Mouse (Mus musculus) thymus, postnatal 10 days (tissue): ENCODE measurements around the gene 1700016H13Rik.

ENCODE experiments used
- DNase-seq, 2 experiments: peaks; one replicate each; pipeline ENCODE4 v3.0.0; 2021; ENCODE audit warnings: low spot score in 2 of 2

Gene 1700016H13Rik

DNA sequence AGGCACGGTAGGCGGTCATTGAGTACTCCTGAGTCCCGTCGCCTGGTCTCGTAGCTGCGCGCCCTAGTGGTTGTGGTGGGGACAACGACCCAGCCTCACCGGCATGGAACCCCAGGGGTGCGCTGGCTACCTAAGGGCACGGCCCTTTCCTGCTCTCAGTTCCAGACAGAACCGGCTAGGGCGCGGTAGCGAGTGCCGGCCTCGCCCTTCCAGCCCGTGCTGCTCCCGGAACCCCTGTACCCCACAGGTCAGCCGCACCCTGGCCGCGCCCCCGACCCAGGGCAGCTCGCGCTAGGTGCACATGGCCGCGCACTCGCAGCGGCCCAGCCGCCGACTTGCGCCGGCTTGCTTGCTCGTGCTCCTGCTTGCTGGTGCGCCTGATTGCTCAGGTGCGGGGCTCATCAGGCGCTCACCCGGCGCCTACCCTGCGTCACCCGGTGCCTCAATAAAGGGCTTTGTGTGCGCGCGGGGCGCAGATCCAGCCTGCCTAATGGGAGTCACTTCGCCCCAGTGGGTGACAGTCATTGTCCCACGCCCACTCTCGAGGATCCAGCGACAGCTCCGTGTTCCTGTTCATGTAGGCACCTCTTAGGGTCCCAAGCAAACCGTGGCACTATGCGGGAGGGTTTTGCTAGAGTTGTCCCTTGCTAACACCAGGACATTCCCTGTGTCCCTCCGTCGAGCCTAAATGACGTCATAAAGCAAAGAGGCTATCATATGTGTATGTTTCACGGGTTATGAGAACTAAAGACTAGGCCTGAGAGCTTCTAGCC is at the start of gene 1700016H13Rik:
Gene 1700016H13Rik, minus strand, starts transcription at position 665 of the 773 bp plus-strand sequence.
- DNase-seq, result peak; percentile 70 to 88

DNA sequence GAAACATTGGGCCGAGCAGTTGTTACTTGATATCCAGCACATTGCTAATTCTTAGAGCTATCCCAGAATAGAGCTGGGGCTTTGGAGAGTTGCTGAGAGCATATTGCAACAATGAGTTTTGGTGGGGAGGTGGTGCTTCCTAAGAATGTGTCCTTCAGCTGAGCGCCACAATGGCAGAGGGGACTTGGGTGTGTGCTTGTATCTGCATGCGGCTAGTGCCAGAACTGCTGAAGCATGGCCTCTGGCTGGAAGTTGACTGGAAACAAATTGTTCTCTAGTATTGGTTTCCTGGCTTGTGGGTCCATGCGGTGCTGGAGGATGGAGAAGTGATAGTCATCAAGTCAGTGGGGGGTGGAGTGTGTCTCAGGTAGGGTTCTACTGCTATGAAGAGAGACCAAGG is 49.5 kb upstream of the 1700016H13Rik start:
- DNase-seq, result no peak

DNA sequence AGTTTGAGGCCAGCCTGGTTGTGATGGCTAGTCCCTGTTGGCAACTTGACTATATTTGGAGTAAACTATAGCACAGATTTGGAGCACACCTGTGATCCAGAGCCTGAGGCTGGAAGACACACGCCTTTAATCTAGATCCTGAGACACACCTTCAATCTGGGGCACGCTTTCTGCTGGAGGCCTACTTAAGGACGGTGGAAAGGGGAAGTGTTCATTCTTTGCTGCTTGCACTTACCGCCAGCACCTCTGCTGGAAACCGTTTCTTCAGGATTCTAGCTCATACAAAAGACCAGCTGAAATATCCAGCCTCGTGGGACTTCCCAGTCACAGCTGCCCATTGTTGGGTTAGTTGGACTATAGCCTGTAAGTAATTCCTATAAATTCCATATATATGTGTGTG is 46.7 kb upstream of the 1700016H13Rik start:
- DNase-seq, result no peak

- DNase-seq, result no peak
Observed at GRCm38 (mm10) chr5:103701466-103701865, 45.7 kb upstream of the 1700016H13Rik start.

DNA sequence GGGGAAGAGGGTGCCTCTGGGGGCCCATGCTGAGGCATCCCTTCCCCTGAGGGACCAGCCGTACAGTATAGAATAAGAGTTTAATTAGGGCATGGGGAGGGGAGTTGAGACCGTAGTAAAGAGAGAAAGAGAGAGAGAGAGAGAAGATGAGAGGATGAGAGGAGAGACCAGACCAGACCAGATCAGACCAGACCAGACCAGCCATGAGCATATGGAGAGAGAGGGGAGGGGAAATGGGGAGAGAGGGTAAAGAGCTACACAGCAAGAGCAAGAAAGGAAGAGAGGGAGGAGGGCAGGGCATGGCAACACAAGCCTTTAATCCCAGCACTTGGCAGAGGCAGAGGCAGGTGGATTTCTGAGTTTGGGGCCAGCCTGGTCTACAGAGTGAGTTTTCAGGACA is 44.9 kb upstream of the 1700016H13Rik start:
- no peak for DNase-seq

GRCm38 (mm10) chr5:103699537-103699936 is 43.7 kb upstream of the 1700016H13Rik start:
- DNase-seq, result no peak

DNA sequence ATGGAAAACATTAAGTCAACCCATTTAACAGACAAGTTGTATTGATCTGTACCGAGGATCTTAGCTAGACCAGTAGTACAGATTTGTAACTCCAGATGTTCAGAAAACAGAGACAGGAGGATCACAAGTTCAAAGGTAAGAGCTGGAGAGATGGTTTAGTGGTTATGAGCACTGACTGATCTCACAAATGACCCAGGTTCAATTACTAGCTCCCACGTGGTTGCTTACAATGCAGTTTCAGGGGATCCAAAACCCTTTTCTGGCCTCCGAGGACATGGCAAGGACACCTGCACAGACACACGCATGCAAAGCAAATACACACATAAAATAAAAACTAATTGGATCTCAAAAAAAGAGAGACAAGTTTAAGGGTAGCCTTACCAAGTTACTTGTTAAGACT is 42.8 kb upstream of the 1700016H13Rik start:
- no peak for DNase-seq

GRCm38 (mm10) chr5:103697875-103698491 is 42.2 kb upstream of the 1700016H13Rik start:
- DNase-seq, result no peak

DNA sequence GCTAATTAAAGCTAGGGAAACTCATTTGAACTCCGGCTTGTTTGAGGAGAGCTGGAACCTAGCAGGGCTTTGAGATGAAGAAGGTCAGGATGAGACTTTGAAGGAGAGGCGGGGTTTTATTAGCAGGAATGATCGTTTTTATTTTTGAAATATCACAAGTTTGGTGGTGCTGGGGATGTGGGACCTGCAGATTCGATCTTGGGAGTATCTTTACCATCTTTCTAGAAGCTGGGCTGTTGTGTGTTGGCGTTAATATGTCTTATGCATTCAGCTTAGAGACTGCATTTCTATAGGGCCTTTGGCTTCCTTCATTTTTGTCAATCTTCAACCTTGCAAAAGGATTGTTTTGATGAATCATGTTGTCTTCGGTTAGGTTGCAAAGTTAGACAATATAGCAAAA is 38.3 kb upstream of the 1700016H13Rik start:
- DNase-seq, result no peak

GRCm38 (mm10) chr5:103693041-103693641 is 37.3 kb upstream of the 1700016H13Rik start:
- DNase-seq, result peak in 1 of 2 experiments; percentile 26

DNA sequence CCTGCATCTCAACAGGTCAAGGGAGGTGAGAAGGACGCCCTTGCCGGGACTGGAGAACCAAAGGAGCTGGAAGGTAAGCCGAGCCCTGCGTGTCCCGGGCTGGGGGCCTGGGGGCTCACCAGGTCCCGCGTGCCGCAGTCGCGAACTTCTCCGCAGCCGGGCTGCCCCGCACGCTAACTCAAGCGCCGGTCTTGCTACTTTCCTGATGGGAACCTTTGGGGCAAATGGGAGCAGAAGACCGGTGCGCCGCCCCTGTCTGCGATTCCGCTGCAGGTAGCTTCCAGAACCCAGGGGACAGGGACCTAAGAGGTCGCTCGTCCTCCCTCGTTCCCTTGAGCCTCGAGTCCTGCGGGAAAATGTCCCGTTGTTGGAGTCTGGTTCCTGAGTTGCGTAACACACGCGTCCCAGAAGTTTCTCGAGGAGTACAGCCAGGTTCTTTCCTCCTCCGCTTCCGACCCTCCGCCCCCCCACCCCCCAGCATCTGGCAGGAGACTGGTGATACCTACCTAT is 36.8 kb upstream of the 1700016H13Rik start:
- no peak for DNase-seq

- peak; percentile 87 to 95 for DNase-seq
Observed at GRCm38 (mm10) chr5:103691624-103692530, 36.1 kb upstream of the 1700016H13Rik start, which contains the start of gene Aff1. Aff1 (plus strand) TSS chr5:103692374.

- DNase-seq, result no peak
Observed at GRCm38 (mm10) chr5:103691171-103691570, 35.4 kb upstream of the 1700016H13Rik start.

DNA sequence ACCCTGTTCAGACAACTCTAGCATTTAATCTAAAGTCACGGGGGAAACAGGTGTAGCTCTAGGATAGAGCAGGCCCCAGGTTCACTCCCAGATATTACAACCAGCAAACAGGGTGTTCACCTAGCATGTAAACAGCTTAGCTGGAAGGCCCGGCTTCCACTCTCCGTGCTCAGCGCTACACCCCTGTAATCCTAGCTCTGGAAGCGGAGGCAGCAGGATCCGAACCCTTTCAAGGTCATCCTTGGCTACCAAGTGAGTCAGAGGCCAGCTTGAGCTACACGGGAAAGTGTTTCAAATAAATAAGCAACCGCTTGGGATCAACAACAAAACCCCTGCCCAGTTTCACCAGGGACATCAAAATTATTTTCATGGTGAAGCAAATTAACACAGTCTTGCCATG is 34.4 kb upstream of the 1700016H13Rik start:
- DNase-seq, result no peak

GRCm38 (mm10) chr5:103689645-103690044 is 33.8 kb upstream of the 1700016H13Rik start:
- DNase-seq, result no peak

- no peak for DNase-seq
Observed at GRCm38 (mm10) chr5:103681824-103682223, 26.0 kb upstream of the 1700016H13Rik start.

GRCm38 (mm10) chr5:103680381-103680780 is 24.6 kb upstream of the 1700016H13Rik start:
- DNase-seq, result peak; percentile 79 to 94

GRCm38 (mm10) chr5:103678974-103679373 is 23.2 kb upstream of the 1700016H13Rik start:
- DNase-seq, result no peak

DNA sequence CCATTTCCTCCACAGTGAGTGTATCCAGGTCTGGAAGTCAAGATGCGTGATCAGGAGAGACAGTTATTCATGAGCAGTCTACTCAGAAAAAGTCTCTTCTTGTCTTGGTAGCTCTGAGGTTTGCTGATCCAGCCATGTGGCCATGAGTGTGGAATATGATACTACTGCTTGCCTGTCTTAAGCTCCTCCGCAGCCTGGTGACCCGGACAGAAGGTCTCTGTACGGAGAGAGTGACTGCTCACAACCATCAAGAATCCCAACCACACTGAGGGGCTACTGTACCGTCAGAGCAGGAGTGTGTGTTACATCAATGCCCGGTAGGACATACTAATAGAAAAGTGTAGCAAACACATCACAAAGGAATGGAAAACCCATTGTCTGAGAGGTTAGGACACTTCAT is 22.1 kb upstream of the 1700016H13Rik start:
- DNase-seq, result no peak

GRCm38 (mm10) chr5:103676289-103676881 is 20.6 kb upstream of the 1700016H13Rik start:
- DNase-seq, result no peak

- DNase-seq, result no peak
Observed at GRCm38 (mm10) chr5:103674482-103674881, 18.7 kb upstream of the 1700016H13Rik start.
